Mouse (Mus musculus): ENCODE measurements around the gene Vwa2.
A peak's percentile ranks its signal among the peaks of the same experiment; 100 is the strongest.

Gene Vwa2

GRCm38 (mm10) chr19:56873816-56874600, at the start of gene Vwa2:
Gene Vwa2 (plus strand): TSS chr19:56874249.
- peak; percentile 17 to 54 for DNase-seq

- no peak for DNase-seq
Observed at GRCm38 (mm10) chr19:56826047-56826631, 47.9 kb upstream of the Vwa2 start, which contains the start of gene Tdrd1. Gene Tdrd1 (plus strand): TSS chr19:56826209.

DNA sequence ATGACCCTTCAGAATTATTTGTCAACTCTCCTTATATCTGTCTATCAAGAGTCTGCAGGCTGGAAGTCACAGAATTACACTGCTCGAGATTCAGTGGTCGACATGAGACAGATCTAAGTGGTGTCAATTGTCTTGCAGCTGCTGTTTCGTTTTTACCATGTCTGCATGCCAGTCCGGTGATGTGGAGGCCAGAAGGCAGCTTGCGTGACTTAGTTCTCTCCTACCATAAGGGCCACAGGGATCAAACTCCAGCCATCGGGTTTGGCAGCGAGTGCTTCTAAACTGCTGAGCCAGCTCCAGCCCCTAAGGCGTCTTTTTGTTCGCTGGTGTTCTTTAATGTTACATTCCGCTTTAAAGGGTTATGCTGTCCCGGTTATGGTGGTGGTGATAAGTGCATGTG, 45.7 kb upstream of the Vwa2 start:
- no peak for DNase-seq

GRCm38 (mm10) chr19:56829267-56829666, 44.8 kb upstream of the Vwa2 start:
- no peak for DNase-seq

GRCm38 (mm10) chr19:56830163-56830562, 43.9 kb upstream of the Vwa2 start:
- DNase-seq = no peak

GRCm38 (mm10) chr19:56835340-56835739, 38.7 kb upstream of the Vwa2 start:
- DNase-seq = no peak

- no peak for DNase-seq
Observed at GRCm38 (mm10) chr19:56838942-56839706, 34.9 kb upstream of the Vwa2 start.

DNA sequence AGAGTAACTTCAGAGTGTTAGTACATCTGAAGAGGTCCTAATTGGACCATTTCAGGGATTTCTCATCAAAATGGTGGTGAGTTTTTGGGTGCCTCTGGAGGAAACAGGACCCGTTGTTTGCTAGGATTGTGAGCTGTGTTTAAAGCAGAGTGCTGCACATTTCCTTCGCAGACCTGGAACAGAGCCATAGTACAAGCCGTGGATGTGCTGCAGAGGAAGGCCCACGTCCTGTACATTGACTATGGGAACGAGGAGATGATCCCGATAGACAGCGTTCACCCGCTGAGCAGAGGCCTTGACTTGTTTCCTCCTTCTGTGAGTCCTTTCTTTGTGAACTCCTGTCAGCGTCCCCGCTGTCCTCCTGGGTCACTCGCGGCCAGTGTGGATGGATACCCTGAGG, 31.1 kb upstream of the Vwa2 start:
- DNase-seq = no peak

- no peak for DNase-seq
Observed at GRCm38 (mm10) chr19:56852590-56852989, 21.5 kb upstream of the Vwa2 start.

DNA sequence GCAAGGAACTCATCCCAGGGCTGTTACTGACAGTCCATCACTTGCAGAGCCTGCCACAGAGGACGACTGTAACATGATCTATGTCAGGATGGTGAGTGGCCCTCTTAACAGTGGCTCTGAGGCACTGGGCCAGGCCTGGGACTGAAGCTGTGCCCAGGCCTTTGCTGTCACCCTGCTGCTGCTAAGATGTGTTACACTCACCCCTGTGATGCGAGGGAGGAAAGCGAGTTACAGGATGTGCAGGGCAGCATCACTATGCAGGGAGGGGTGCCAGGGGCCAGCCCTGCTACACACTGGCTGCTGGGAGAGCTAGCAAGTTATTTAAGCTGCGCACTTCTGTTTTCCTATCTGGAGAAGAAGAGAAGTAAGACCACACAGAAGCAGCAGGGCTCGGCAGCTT, 17.6 kb upstream of the Vwa2 start:
- DNase-seq = no peak

- no peak for DNase-seq
Observed at GRCm38 (mm10) chr19:56867701-56868100, 6.3 kb upstream of the Vwa2 start.

- DNase-seq = no peak
Observed at GRCm38 (mm10) chr19:56874601-56875315, 709 bp downstream of the Vwa2 start.

DNA sequence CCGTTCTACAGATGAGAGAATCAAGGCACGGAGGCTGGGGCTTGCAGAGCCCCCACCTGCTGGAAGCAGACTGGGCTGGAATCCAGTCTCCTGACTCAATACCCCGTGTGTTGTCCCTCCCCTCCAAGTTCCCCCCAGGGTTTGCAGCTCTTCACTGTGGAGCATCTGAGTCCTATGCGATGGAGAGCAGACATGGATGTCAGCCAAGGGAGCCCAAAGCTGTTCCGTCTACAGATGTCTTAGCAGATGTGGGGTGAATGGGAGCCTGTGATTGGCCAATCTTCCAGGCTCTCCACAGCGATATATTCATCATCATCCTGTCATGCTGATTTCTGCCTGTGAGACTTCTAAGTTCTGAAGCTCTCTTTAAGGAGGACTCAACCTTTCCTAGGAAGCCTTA, 3.3 kb downstream of the Vwa2 start:
- DNase-seq = no peak

- DNase-seq = no peak
Observed at GRCm38 (mm10) chr19:56887879-56888278, 13.8 kb downstream of the Vwa2 start.

GRCm38 (mm10) chr19:56888654-56889053, 14.6 kb downstream of the Vwa2 start:
- DNase-seq = no peak

DNA sequence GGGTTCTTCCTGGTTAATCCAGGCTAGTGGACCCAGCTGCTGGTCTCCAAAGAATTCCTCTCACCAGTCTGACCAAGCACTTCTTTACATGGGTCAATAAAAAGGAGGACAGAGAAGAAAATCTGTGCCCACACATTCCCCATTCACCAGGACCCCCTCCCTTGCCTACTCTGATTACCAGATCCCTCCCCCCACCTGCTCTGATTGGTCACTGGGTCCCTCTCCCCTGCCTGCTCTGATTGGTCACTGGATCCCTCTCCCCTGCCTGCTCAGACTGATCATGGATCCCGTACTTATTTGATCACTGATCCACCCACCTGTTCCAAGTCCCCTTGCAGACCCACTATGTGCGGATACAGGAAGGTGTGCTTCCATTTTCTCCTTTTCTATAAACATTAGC, 17.4 kb downstream of the Vwa2 start:
- DNase-seq = no peak

- no peak for DNase-seq
Observed at GRCm38 (mm10) chr19:56892586-56892985, 18.5 kb downstream of the Vwa2 start.

GRCm38 (mm10) chr19:56893326-56893725, 19.3 kb downstream of the Vwa2 start:
- DNase-seq = no peak

- no peak for DNase-seq
Observed at GRCm38 (mm10) chr19:56897654-56898053, 23.6 kb downstream of the Vwa2 start.

DNA sequence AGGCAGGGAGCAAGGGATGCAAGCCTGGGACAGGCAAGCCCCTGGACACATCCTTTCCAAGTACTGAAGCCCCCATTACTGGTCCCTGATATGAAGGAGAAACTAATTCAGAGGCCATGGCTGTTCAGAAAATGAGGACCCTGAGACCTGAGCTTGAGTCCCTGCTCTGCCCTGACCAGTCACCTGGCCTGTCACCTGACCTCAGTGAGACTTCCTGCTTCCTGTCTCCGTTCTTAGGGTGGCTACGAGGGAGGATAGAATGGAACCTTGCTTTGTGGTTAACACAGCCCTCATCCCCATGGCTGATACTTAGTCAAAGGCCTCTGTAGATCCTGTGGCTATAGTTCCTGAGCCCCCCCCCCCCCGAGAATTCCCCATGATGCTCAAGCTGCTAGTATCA, 30.0 kb downstream of the Vwa2 start:
- no peak for DNase-seq

DNA sequence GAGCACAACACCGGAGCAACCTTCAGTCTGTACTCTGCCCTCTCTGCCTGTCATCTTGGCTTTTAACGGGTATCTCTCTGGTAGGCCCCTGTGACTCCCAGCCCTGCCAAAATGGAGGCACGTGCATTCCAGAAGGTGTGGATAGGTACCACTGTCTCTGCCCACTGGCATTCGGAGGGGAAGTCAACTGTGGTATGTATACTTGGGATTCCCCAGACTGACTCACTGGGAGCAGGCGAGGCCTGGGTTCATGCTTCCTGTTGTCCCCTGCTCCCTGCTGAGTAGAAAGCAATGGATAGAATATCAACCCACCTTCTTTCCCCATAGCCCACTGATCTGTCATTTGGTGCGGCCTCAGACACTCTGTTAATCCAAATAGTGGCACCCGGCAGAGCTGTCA, 31.3 kb downstream of the Vwa2 start:
- no peak for DNase-seq

DNA sequence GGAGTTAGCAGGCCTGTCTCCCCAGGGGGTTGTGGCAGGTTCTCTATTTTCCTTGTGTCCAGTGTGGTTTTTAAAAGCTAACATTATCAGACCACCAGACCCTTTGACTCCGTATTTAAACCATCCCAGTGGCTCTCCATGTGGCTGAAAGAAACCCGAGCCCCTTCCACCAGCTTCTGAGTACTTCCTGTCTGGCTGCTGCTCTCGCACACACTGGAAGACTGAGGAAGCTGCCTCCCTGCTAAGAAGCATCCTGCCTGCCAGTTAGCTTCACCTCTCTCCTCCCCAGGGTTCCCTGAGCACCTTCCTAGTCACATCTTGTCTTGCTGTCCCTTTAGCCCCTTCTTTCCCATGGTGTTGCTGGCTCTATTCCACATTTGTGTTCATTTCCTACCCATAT, 33.8 kb downstream of the Vwa2 start:
- no peak for DNase-seq

Data from lung, adult 18-20 months (tissue).